Mouse (Mus musculus) G1E (cell line): ENCODE data around the gene Ugt1a5. TPM values are rescaled to one million over a fixed set of nuclear protein-coding genes. Genes with fewer than 3 reads are reported as not detected.

ENCODE experiments used
- ATAC-seq: 2 replicates; pipeline ENCODE4 v1.8.0; 2016; ENCODE audit warnings: mild to moderate bottlenecking; ENCODE audit not compliant: insufficient number of reproducible peaks, poor library complexity, low FRiP score, severe bottlenecking; ENCODE audit errors: extremely low read depth
- DNase-seq: peaks from one replicate; pipeline ENCODE4 v3.0.0; 2012; ENCODE audit warnings: low spot score
- H3K27me3 ChIP-seq: 2 replicates; pipeline ENCODE4 v1.6.1; 2012; ENCODE audit warnings: mild to moderate bottlenecking, low read length, inconsistent platforms; ENCODE audit not compliant: insufficient read depth
- H3K36me3 ChIP-seq: replicated peaks from 2 replicates; pipeline ENCODE3; 2012; ENCODE audit warnings: mild to moderate bottlenecking, inconsistent platforms
- H3K4me1 ChIP-seq: 2 replicates; pipeline ENCODE4 v1.6.1; 2012; ENCODE audit warnings: low read depth, low read length, inconsistent platforms, mixed read lengths; ENCODE audit not compliant: insufficient read depth
- H3K4me3 ChIP-seq: 2 replicates; pipeline ENCODE4 v1.5.1; 2012; ENCODE audit warnings: low read depth, mild to moderate bottlenecking, inconsistent platforms, low read length, moderate library complexity, mixed read lengths
- H3K9me3 ChIP-seq: replicated peaks from 2 replicates; pipeline ENCODE4 v1.6.1; 2012; ENCODE audit warnings: inconsistent platforms
- CTCF ChIP-seq: IDR thresholded peaks from 2 replicates; pipeline ENCODE4 v1.5.1; 2012; ENCODE audit warnings: low read depth, low read length, inconsistent platforms, mixed read lengths
- GATA1 ChIP-seq: IDR thresholded peaks from 2 replicates; pipeline ENCODE4 v1.6.1; 2012; ENCODE audit warnings: borderline replicate concordance, low read length, inconsistent platforms, mixed read lengths
- GATA2 ChIP-seq: IDR thresholded peaks from 2 replicates; pipeline ENCODE4 v1.6.1; 2012; ENCODE audit warnings: low read depth, low read length, inconsistent platforms, borderline replicate concordance
- POLR2AphosphoS5 ChIP-seq: IDR thresholded peaks from 2 replicates; pipeline ENCODE4 v1.6.1; 2012; ENCODE audit warnings: low read depth, low read length, inconsistent platforms; ENCODE audit not compliant: insufficient replicate concordance
- TAL1 ChIP-seq: conservative IDR thresholded peaks from 2 replicates; pipeline ENCODE4 v1.6.1; 2012; ENCODE audit warnings: low read depth, low read length, inconsistent platforms, mixed read lengths
- polyA plus RNA-seq: library from polyadenylated mRNA; stranded (reverse); fragments of >175 nt; gene quantifications from 2 replicates; pipeline ENCODE4 v1.2.3, GENCODE M21; 2012
- total RNA-seq, 2 experiments: library from RNA; stranded (forward) in 1 of 2; stranded (reverse) in 1 of 2; fragments of 200-1000 nt in 1 of 2; fragments of >200 nt in 1 of 2; fragmentation: Nextera tagmentation in 1 of 2; gene quantifications; 2 replicates each; pipeline ENCODE4 v1.2.3; 2014 to 2017

Gene Ugt1a5
- total and polyA plus RNA-seq, 3 experiments: 0.05 TPM; not detected in 2

DNA sequence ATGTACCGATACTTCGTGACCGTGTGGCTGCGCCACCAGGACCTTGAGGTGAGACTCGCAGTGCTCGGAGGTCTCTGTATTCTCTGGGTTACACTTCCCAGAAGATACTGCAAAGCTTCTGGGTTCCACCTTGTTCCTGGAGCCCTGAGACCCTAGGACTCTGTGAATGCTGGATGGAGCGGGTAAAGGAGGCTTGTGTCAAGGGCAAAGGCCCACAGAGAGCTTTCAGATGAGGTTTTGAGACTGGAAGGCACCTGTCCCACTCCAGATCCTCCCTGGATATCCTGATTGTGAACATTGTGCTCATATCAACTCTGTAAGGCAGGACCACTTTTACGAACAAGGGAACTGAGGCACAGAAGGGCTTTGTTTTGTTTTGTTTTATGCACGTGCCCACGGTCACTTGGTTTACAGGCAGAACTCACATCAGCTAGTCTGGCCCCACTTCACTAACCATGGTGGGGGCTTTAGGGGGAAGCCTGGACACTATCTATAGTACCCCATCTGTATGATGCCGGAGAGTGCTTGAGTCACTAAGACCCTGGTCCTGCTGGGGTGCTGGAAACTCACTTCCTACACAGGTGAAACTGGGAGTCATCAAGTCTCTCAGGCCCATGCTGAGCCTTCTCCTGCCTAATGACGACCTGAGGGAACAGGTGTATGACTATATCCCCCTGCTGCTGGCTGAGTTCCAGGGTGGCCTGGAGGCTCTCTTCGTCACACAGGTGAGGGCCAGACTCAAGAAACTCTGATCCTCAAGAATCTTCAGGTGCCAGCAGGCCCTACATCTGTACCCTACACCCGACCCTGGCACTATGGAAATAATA, 67.8 kb downstream of the Ugt1a5 start:
- Histone ChIP-seq H3K36me3 (no peaks in the 10 kb centered on the region), H3K27me3 (peaks cover 9% of the 10 kb centered on the region; the same call in 1 of the 2 replicates), H3K4me1 (no peaks in the 10 kb centered on the region), H3K4me3 (no peak overlapping the region), H3K9me3 (peaks cover 2% of the 10 kb centered on the region; the same call in 1 of the 2 replicates)
- TF ChIP-seq TAL1: no peak
- no peak for TF ChIP-seq CTCF
- TF ChIP-seq POLR2AphosphoS5: no peak
- TF ChIP-seq GATA1: no peak
- TF ChIP-seq GATA2: no peak
- no peak for ATAC-seq
- no peak for DNase-seq

- DNase-seq (no peak), ATAC-seq (no peak)
- Histone ChIP-seq H3K9me3 (peaks cover 2% of the 10 kb centered on the region; the same call in 1 of the 2 replicates), H3K36me3 (no peaks in the 10 kb centered on the region), H3K27me3 (peaks cover 9% of the 10 kb centered on the region; the same call in 1 of the 2 replicates), H3K4me1 (no peaks in the 10 kb centered on the region), H3K4me3 (no peak overlapping the region)
- no peak for TF ChIP-seq CTCF
- TF ChIP-seq GATA1: no peak
- TF ChIP-seq GATA2: no peak
- TF ChIP-seq TAL1: no peak
- TF ChIP-seq POLR2AphosphoS5: no peak
Observed at GRCm38 (mm10) chr1:88234248-88234610, 68.4 kb downstream of the Ugt1a5 start.

- ATAC-seq: no peak
- no peak overlapping the region for H3K4me3 ChIP-seq
- peaks cover 2% of the 10 kb centered on the region; the same call in 1 of the 2 replicates for H3K9me3 ChIP-seq
Observed at GRCm38 (mm10) chr1:88234646-88235045, 68.8 kb downstream of the Ugt1a5 start.

DNA sequence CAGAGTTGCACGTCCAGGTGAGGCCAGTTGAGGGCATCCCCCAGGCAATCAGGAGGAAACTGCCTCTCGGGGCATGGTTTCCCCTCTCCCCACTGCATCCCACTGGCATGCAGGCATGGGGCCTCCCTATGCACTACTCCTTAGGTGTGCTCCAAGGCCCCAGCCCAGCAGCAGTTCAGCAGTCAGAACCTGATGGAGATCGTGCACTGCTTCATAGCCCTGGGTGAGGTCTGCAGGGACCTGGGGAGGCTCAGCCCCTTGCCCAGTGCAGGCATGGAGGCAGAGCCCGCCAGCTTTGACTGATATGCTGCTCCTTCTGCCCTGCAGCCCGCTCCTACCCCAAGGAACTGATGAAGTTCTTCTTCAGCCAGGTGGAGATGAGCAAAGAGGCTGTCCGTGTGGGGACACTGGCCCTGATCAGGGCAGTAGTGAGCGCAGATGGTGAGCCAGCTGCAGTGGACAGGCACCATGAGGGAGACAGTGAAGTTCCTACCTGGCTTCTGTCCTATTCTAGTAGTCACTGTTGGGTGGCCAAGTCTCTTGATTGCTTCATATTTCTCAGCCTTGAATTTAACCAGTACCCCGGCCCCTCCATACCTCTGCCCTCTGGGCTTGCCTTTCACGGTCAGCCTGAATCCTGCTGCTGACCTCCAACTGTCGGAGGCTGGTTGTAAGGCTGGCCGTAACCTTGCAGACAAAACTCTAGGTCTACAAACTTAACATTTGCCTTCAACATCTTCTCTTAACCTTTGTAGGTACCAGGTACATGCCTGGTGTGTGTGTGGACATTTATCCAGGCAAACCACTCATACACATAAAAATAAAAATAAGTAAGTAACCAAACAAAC, 69.5 kb downstream of the Ugt1a5 start:
- H3K27me3 ChIP-seq: peaks cover 9% of the 10 kb centered on the region; the same call in 1 of the 2 replicates
- DNase-seq: no peak
- no peaks in the 10 kb centered on the region for H3K4me1 ChIP-seq
- no peak for ATAC-seq
- H3K4me3 ChIP-seq: no peak overlapping the region
- peaks cover 2% of the 10 kb centered on the region; the same call in 1 of the 2 replicates for H3K9me3 ChIP-seq
- H3K36me3 ChIP-seq: no peaks in the 10 kb centered on the region
- no peak for TF ChIP-seq GATA1
- no peak; the same call in 1 of the 2 replicates for TF ChIP-seq POLR2AphosphoS5
- no peak for TF ChIP-seq TAL1
- no peak for TF ChIP-seq CTCF
- TF ChIP-seq GATA2: no peak

More at GRCm38 (mm10) chr1:88234646-88235045, 68.8 kb downstream of the Ugt1a5 start:
- Histone ChIP-seq H3K36me3 (no peaks in the 10 kb centered on the region), H3K4me1 (no peaks in the 10 kb centered on the region), H3K27me3 (peaks cover 9% of the 10 kb centered on the region; the same call in 1 of the 2 replicates)
- no peak for DNase-seq
- TF ChIP-seq POLR2AphosphoS5: no peak
- no peak for TF ChIP-seq GATA2
- no peak for TF ChIP-seq GATA1
- no peak for TF ChIP-seq TAL1
- TF ChIP-seq CTCF: no peak

DNA sequence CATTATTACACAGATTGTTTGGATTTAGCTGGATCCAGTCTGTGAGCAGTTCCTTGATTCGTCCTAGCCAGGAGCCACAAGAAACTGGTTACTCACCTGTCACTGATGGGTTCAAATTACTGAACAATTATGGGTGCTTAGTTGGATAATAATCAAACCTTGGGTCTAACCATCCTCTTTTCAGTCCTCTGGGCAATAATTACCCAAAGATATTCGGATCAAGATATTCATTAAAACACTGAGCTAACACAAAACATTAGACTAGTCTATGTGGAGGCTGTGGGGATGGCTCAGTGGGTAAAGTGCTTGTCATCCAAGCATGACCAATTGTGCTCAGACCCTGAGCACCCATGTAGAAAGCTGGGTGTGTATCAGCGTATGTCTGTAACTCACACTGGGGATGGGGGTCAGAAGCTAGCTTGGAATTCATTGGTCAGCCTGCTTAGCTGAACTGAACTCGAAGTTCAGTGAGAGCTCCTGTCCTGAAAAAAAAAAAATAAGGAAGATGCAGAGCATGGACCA, 70.1 kb downstream of the Ugt1a5 start:
- DNase-seq (no peak), ATAC-seq (no peak)
- Histone ChIP-seq H3K9me3 (peaks cover 2% of the 10 kb centered on the region; the same call in 1 of the 2 replicates), H3K4me1 (no peaks in the 10 kb centered on the region), H3K36me3 (no peaks in the 10 kb centered on the region), H3K27me3 (peaks cover 9% of the 10 kb centered on the region; the same call in 1 of the 2 replicates), H3K4me3 (no peak overlapping the region)
- TF ChIP-seq TAL1 (no peak), GATA1 (no peak), CTCF (no peak), GATA2 (no peak), POLR2AphosphoS5 (no peak)

GRCm38 (mm10) chr1:88237311-88237710, 71.5 kb downstream of the Ugt1a5 start:
- peaks cover 9% of the 10 kb centered on the region; the same call in 1 of the 2 replicates for H3K27me3 ChIP-seq
- 0 out of 2 replicates have a peak, but pooled peaks have one; percentile 1 for TF ChIP-seq CTCF
- no peak for TF ChIP-seq GATA1
- no peak overlapping the region for H3K4me3 ChIP-seq
- no peak for ATAC-seq
- H3K36me3 ChIP-seq: no peaks in the 10 kb centered on the region
- H3K4me1 ChIP-seq: no peaks in the 10 kb centered on the region
- DNase-seq: no peak
- H3K9me3 ChIP-seq: peaks cover 2% of the 10 kb centered on the region; the same call in 1 of the 2 replicates
